Mouse (Mus musculus) hindbrain, embryonic 16.5 days (tissue): ENCODE measurements around the gene Pdhx. TPM values are rescaled to one million over a fixed set of nuclear protein-coding genes. Genes with fewer than 3 reads are reported as not detected.

Source experiments
- ATAC-seq: fragments of 200-750 bp; cut with Nextera tagmentation; 2 replicates; pipeline ENCODE4 v1.8.0; 2017; ENCODE audit warnings: moderate TSS enrichment, moderate library complexity
- H3K27ac ChIP-seq: fragments of 300-500 bp; sonication (generic); 2 replicates; pipeline ENCODE4 v1.5.1; 2014; ENCODE audit warnings: low read depth, mild to moderate bottlenecking, control low read depth, low read length, moderate library complexity
- H3K27me3 ChIP-seq: fragments of 300-500 bp; sonication (generic); replicated peaks from 2 replicates; pipeline ENCODE4 v1.6.1; 2014; ENCODE audit warnings: low read length; ENCODE audit not compliant: control insufficient read depth, insufficient read depth
- H3K36me3 ChIP-seq: fragments of 300-500 bp; sonication (generic); 2 replicates; pipeline ENCODE4 v1.6.1; 2014; ENCODE audit warnings: mild to moderate bottlenecking, low read length, moderate library complexity, mixed read lengths; ENCODE audit not compliant: control insufficient read depth, insufficient read depth
- H3K4me1 ChIP-seq: fragments of 300-500 bp; sonication (generic); 2 replicates; pipeline ENCODE4 v1.6.1; 2014; ENCODE audit warnings: low read depth, low read length; ENCODE audit not compliant: control insufficient read depth, insufficient read depth
- H3K4me2 ChIP-seq: fragments of 300-500 bp; sonication (generic); 2 replicates; pipeline ENCODE4 v1.6.1; 2014; ENCODE audit warnings: mild to moderate bottlenecking, low read length, control low read depth, moderate library complexity
- H3K4me3 ChIP-seq: fragments of 300-500 bp; sonication (generic); 2 replicates; pipeline ENCODE4 v1.5.1; 2014; ENCODE audit warnings: mild to moderate bottlenecking, low read length, control low read depth, moderate library complexity
- H3K9ac ChIP-seq: fragments of 300-500 bp; sonication (generic); 2 replicates; pipeline ENCODE4 v1.6.1; 2014; ENCODE audit warnings: low read depth, mild to moderate bottlenecking, control low read depth, low read length, moderate library complexity
- H3K9me3 ChIP-seq: fragments of 300-500 bp; sonication (generic); 2 replicates; pipeline ENCODE4 v1.6.1; 2014; ENCODE audit warnings: mild to moderate bottlenecking, low read length, moderate library complexity; ENCODE audit not compliant: control insufficient read depth
- WGBS: fragments of 180-500 bp; shearing (Covaris S2); extraction: QIAGEN DNeasy Blood & Tissue Kit; methylation state at CpG from one replicate; pipeline ENCODE4 v1.1.7; 2014; 5-methylcytosine and 5-hydroxymethylcytosine counted together
- polyA plus RNA-seq: library from polyadenylated mRNA; unstranded; fragments of >200 nt; fragmentation: Nextera tagmentation; extraction: Ambion mirVana; gene quantifications from 2 replicates; pipeline ENCODE4 v1.2.1, GENCODE M21; 2015

The Pdhx gene
- polyA plus RNA-seq, 1 experiment from 2014 or later = 78.3 TPM

DNA sequence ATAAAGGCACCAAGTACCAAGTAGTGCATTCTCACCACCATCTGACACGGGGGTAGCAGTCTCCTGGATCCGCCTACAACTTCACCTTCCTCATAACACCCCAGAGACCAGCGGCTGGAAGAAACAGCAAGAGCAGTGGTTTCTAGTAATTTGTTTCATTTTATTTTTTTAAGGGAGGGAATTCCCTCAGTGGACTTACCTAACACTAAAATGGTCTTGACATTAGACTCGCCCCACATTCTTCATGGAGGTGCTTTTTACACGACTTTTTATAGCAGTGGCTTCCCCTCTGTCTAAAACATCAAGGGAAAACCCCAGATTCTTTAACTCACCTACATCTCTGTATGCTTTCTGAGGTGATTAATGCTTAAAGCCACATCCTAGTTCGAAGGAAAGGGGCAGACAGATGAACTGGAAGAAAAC lies 74.1 kb downstream of the Pdhx start:
- H3K27ac ChIP-seq = no peak overlapping the region
- H3K4me2 ChIP-seq = no peak overlapping the region
- no peak overlapping the region for H3K4me3 ChIP-seq
- H3K9me3 ChIP-seq = no peaks in the 10 kb centered on the region
- peaks cover 4% of the 10 kb centered on the region for H3K4me1 ChIP-seq
- 75% methylated on average over 6 of the region's 6 CpGs for WGBS
- no peak for ATAC-seq
- H3K9ac ChIP-seq = no peak overlapping the region
- H3K27me3 ChIP-seq = no peaks in the 10 kb centered on the region
- H3K36me3 ChIP-seq = no peaks in the 10 kb centered on the region

DNA sequence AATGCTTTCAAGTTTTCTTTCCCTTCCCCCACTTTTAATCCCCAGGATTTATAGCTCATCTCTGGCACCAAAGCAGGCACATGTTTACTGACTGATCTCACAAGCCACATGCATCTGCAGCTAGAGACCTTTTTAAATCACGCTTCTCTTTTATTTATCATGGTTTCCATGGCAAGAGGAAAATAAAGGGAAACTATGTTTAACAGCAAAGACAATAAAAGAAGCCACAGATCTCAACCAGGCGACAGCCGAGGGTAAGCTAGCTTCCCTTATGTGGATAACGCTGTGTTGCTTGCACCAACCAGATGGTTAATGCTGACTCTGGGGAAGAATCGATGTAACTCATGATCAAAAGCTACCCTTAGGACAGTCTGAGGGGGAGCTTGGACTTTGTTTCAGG lies 75.0 kb downstream of the Pdhx start:
- WGBS = 12% methylated on average over 5 of the region's 5 CpGs

DNA sequence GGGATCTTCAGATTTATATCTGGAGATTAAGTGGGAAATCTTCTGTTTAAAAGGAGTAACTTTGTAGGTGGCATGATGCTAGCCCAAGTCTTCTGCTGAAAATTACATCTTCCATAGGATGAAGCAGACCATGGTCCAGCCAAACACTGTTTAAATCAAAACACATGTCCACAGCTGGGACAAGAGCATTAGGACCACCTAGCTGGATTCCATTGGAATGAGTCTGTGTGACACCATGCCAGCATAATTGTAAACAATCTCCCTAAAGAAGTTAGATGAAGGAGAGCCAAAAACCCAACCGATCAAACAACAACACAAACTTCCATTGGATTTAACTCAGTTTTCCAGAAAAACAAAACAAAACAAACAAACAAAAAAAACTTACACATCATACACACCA lies 75.4 kb downstream of the Pdhx start:
- ATAC-seq = no peak
- H3K4me2 ChIP-seq = no peak overlapping the region

More for the DNA sequence above, 75.0 kb downstream of the Pdhx start:
- no peak overlapping the region for H3K9ac ChIP-seq
- peaks cover 4% of the 10 kb centered on the region for H3K4me1 ChIP-seq
- H3K4me3 ChIP-seq = no peak overlapping the region
- H3K9me3 ChIP-seq = no peaks in the 10 kb centered on the region
- no peak overlapping the region for H3K4me2 ChIP-seq
- no peaks in the 10 kb centered on the region for H3K36me3 ChIP-seq
- ATAC-seq = no peak
- H3K27ac ChIP-seq = no peak overlapping the region
- H3K27me3 ChIP-seq = no peaks in the 10 kb centered on the region

DNA sequence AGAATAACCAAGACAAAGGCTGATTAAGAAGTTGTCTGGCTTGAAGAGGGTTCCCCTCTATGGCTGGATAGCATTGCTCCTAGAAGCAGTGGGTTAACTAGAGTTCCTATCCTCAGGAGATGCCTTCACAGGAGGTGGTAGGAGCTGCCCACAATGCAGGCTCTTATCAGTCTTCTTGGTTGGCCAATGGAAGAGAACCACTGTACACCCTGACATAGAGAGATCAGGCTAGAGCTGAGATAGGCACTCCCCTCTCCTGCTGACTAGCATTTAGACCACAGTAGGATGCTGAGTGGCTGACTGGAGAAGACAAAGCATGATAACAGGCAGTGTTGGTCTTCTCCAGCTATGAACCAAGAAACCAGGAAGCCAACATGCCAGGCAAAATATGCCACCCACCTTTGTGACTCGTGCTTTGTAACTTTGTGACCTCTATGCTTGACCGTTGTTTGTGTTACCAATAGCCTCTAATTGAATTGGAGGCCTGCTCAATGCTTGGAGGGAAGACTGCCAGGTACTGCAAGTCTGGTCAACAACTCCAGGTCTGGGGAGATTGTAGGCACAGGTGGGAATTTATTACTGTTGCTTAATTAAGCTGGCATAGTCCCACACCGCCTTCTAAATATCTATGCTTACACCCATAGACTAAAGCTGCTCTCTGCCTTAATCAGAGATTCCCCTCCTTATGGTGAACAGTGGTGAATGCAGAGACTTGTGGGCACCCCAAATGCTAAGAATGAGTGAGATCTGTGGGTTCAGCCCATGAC lies 79.3 kb downstream of the Pdhx start:
- Histone ChIP-seq H3K27ac (no peak overlapping the region), H3K27me3 (no peaks in the 10 kb centered on the region), H3K4me3 (no peak overlapping the region), H3K9ac (no peak overlapping the region), H3K4me2 (no peak overlapping the region), H3K36me3 (no peaks in the 10 kb centered on the region), H3K9me3 (no peaks in the 10 kb centered on the region), H3K4me1 (peaks cover 4% of the 10 kb centered on the region)
- no peak for ATAC-seq
- WGBS = 91% methylated on average over 3 of the region's 3 CpGs

More for the DNA sequence above, 75.4 kb downstream of the Pdhx start:
- Histone ChIP-seq H3K9me3 (no peaks in the 10 kb centered on the region), H3K4me3 (no peak overlapping the region), H3K36me3 (no peaks in the 10 kb centered on the region), H3K9ac (no peak overlapping the region), H3K4me1 (peaks cover 4% of the 10 kb centered on the region), H3K27me3 (no peaks in the 10 kb centered on the region), H3K27ac (no peak overlapping the region)
- WGBS = 71% methylated on average over 1 of the region's 1 CpGs

DNA sequence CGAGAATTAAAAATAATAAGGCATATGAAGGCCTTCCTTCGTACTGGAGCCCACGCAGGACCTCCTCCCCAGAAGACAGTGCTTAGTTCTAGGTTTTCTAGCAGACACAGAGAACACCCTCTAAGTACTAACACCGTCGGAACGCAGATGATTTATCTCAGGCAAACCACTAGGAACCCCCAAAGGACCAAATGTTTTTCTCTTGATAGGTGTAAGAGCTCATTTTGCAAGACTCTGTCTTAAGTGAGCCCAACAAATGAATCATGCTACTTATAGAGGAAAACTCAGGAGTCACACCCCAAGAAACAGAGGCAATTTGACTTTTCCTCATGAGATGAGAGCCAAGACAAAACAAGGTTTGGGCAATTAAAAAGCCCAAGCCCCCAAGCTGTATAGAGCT lies 80.9 kb downstream of the Pdhx start:
- WGBS = 86% methylated on average over 6 of the region's 6 CpGs
- Histone ChIP-seq H3K9me3 (no peaks in the 10 kb centered on the region), H3K36me3 (no peaks in the 10 kb centered on the region), H3K4me1 (no peaks in the 10 kb centered on the region), H3K27ac (no peak overlapping the region), H3K27me3 (no peaks in the 10 kb centered on the region), H3K4me2 (no peak overlapping the region), H3K9ac (no peak overlapping the region), H3K4me3 (no peak overlapping the region)
- ATAC-seq = no peak

DNA sequence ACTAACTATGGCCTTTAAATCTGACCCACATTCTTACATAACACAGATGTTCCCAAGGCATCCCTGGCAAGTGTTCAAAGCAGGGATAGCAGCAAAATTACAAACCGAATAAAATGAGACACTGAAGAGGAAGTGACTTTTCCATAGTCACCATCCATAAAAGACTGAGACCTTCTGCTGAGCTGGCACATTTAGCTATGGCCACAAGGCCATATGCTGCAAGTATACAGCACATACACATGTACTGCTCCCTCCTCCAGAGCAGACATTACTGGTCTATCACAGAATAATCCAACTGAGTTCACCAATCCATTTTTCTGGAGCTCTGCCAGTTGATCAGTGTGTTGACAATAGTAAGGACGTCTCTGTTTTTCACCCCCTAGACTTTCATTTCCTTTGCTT lies 83.0 kb downstream of the Pdhx start:
- no peaks in the 10 kb centered on the region for H3K9me3 ChIP-seq
- no peak overlapping the region for H3K4me2 ChIP-seq
- no peak overlapping the region for H3K4me3 ChIP-seq
- no peak overlapping the region for H3K27ac ChIP-seq
- H3K9ac ChIP-seq = no peak overlapping the region
- no peaks in the 10 kb centered on the region for H3K36me3 ChIP-seq
- ATAC-seq = no peak
- no peaks in the 10 kb centered on the region for H3K27me3 ChIP-seq
- WGBS = 60% methylated on average over 2 of the region's 2 CpGs
- H3K4me1 ChIP-seq = no peaks in the 10 kb centered on the region

DNA sequence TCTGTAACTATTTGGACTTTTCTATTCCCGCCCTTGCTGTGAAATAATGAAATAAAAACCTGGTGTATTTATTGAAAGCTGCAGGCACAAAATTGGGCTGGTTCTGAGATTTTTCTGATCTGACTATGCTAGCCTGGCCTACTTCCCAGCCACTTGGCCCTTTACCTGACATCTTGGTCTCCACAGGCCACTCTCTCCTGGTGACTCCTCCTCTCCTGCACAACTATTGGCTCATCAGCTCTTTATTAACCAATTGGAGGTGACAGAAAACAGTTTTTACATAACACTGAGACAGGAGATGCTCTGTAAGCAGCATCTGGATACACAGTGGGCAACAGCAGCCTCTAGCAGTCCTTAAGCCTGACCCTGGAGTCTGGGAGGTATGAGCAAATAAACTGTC lies 83.9 kb downstream of the Pdhx start:
- WGBS = 89% methylated on average over 1 of the region's 1 CpGs
- no peak overlapping the region for H3K4me2 ChIP-seq

DNA sequence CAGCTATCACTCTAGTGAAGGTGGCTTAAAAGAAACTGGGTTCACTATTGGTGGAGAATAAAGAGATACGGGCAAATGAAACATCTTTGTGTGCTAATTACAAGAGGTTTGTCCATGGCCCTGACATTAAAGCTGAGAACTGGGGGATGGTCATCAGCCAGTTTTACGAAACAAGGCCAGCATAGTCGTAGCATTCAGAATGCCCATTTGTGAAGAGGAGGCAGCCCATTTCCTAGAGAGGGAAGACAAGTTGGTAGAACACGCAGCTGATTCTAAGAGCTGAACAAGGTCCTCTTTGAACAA lies 85.7 kb downstream of the Pdhx start:
- Histone ChIP-seq H3K4me1 (no peaks in the 10 kb centered on the region), H3K4me2 (no peak overlapping the region), H3K36me3 (no peaks in the 10 kb centered on the region), H3K9me3 (no peaks in the 10 kb centered on the region), H3K4me3 (no peak overlapping the region), H3K27me3 (no peaks in the 10 kb centered on the region), H3K27ac (no peak overlapping the region), H3K9ac (no peak overlapping the region)
- WGBS = 95% methylated on average over 4 of the region's 4 CpGs
- no peak for ATAC-seq

More for the DNA sequence above, 83.9 kb downstream of the Pdhx start:
- no peaks in the 10 kb centered on the region for H3K4me1 ChIP-seq
- no peaks in the 10 kb centered on the region for H3K9me3 ChIP-seq
- no peak overlapping the region for H3K9ac ChIP-seq
- H3K27ac ChIP-seq = no peak overlapping the region
- no peaks in the 10 kb centered on the region for H3K36me3 ChIP-seq
- H3K27me3 ChIP-seq = no peaks in the 10 kb centered on the region
- H3K4me3 ChIP-seq = no peak overlapping the region
- ATAC-seq = no peak

DNA sequence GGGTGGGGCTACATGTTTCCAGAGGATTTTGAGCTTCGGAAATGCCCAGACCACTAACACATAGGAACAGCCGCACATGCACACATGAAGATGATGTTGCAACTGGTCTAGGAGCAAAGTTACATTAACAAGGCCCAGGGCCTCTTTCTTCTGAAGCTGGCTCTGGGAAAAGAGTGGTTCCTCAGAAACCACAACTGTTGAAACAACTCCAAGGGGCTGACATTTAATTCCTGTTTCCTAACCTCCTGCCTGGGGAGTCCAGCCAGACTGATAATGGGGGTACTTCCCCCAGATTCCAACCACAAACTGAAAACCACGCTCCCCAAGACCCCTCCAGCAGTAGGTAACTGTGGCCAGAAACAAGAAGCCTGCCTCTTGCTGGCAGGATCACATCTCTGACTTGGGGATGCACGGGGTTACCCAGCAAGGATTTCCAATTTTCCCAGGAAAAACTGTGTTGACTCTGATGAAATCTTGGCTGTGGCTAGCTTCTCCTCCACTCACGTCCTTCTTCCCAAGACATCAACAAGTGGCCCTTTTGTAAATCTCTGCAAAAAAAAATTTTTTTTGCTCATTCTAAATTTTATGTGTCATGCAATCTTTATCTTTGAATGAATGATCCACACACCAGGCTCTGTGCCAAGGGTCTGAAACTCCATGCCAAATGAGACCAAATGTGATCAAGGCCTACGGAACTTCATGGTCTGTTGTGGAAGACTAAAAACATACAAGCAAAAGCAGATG lies 86.2 kb downstream of the Pdhx start:
- no peak overlapping the region for H3K9ac ChIP-seq
- H3K4me1 ChIP-seq = no peaks in the 10 kb centered on the region
- H3K27me3 ChIP-seq = no peaks in the 10 kb centered on the region
- no peak overlapping the region for H3K4me3 ChIP-seq
- H3K36me3 ChIP-seq = no peaks in the 10 kb centered on the region
- WGBS = 90% methylated on average over 6 of the region's 6 CpGs
- H3K9me3 ChIP-seq = no peaks in the 10 kb centered on the region
- H3K4me2 ChIP-seq = no peak overlapping the region
- ATAC-seq = no peak
- no peak overlapping the region for H3K27ac ChIP-seq
